Mouse (Mus musculus) midbrain, postnatal 0 days (tissue): ENCODE measurements at regions not wholly inside any gene's neighbourhood (a gene's known extent, or its start where the extent isn't known, plus 50 kb on each side); places are given as distances from the start of the nearest gene placed in this dataset.

ENCODE experiments used
- ATAC-seq: fragments of 200-750 bp; cut with Nextera tagmentation; 2 replicates; pipeline ENCODE4 v1.8.0; 2017; ENCODE audit warnings: moderate number of reproducible peaks, mild to moderate bottlenecking, moderate TSS enrichment, moderate library complexity; ENCODE audit not compliant: low FRiP score
- DNase-seq: peaks from one replicate; pipeline ENCODE4 v3.0.0-alpha.2; 2015; ENCODE audit warnings: low spot score
- H3K27ac ChIP-seq: fragments of 300-500 bp; sonication (generic); 2 replicates; pipeline ENCODE4 v1.5.1; 2014; ENCODE audit warnings: low read depth, mild to moderate bottlenecking, low read length, mixed read lengths
- H3K27me3 ChIP-seq: fragments of 300-500 bp; sonication (generic); 2 replicates; pipeline ENCODE4 v1.6.1; 2014; ENCODE audit warnings: low read length, control low read depth, mixed read lengths; ENCODE audit not compliant: insufficient read depth
- H3K36me3 ChIP-seq: fragments of 300-500 bp; sonication (generic); 2 replicates; pipeline ENCODE4 v1.6.1; 2014; ENCODE audit warnings: low read length, control low read depth, mixed read lengths; ENCODE audit not compliant: insufficient read depth
- H3K4me1 ChIP-seq: fragments of 300-500 bp; sonication (generic); 2 replicates; pipeline ENCODE4 v1.6.1; 2014; ENCODE audit warnings: mild to moderate bottlenecking, control low read depth, antibody characterized with exemption, low read length, mixed read lengths; ENCODE audit not compliant: insufficient read depth
- H3K4me2 ChIP-seq: fragments of 300-500 bp; sonication (generic); 2 replicates; pipeline ENCODE4 v1.6.1; 2014; ENCODE audit warnings: low read depth, mild to moderate bottlenecking, low read length, mixed read lengths; ENCODE audit not compliant: poor library complexity, severe bottlenecking
- H3K4me3 ChIP-seq: fragments of 300-500 bp; sonication (generic); 2 replicates; pipeline ENCODE4 v1.5.1; 2014; ENCODE audit warnings: low read depth, mild to moderate bottlenecking, low read length, moderate library complexity
- H3K9ac ChIP-seq: fragments of 300-500 bp; sonication (generic); replicated peaks from 2 replicates; pipeline ENCODE4 v1.6.1; 2014; ENCODE audit warnings: mild to moderate bottlenecking, low read length, moderate library complexity, mixed read lengths; ENCODE audit not compliant: poor library complexity, severe bottlenecking
- H3K9me3 ChIP-seq: fragments of 300-500 bp; sonication (generic); 2 replicates; pipeline ENCODE4 v1.6.1; 2016; ENCODE audit warnings: low read length, control low read depth
- CTCF ChIP-seq: IDR thresholded peaks from 2 replicates; pipeline ENCODE4 v1.5.1; 2016; ENCODE audit warnings: antibody characterized with exemption, mild to moderate bottlenecking
- whole genome bisulfite sequencing: fragments of 180-500 bp; shearing (Covaris S2); extraction: QIAGEN DNeasy Blood & Tissue Kit; methylation state at CpG from one replicate; pipeline ENCODE4 v1.1.7; 2014; 5-methylcytosine and 5-hydroxymethylcytosine counted together

DNA sequence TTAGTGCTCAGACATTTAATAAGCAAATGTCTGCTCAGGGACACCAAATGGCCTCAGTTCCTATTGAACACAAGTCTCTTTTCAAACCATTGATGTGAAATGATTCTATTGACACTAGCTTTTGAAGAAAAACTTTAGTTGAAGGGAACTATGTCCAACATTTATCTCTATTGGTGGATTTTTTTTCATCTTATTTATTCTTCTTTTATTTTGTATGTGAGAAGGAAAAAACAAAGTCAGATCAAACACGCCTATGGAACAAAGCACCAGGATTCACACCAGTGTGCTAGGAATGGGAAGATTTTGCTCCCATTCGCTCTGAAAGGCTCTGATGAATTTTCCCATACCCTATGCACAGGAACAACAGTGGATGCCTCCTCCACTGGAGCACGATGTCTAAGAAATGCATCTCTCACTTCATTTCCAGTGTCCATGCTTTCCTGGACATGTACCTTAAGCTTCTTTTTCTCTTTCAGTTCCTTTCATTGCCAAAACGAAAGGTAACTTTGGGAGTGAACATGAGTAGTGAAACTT, 416.4 kb downstream of the Tmem161b start:
- Histone ChIP-seq H3K27ac (no peak overlapping the region), H3K36me3 (no peaks in the 10 kb centered on the region)

DNA sequence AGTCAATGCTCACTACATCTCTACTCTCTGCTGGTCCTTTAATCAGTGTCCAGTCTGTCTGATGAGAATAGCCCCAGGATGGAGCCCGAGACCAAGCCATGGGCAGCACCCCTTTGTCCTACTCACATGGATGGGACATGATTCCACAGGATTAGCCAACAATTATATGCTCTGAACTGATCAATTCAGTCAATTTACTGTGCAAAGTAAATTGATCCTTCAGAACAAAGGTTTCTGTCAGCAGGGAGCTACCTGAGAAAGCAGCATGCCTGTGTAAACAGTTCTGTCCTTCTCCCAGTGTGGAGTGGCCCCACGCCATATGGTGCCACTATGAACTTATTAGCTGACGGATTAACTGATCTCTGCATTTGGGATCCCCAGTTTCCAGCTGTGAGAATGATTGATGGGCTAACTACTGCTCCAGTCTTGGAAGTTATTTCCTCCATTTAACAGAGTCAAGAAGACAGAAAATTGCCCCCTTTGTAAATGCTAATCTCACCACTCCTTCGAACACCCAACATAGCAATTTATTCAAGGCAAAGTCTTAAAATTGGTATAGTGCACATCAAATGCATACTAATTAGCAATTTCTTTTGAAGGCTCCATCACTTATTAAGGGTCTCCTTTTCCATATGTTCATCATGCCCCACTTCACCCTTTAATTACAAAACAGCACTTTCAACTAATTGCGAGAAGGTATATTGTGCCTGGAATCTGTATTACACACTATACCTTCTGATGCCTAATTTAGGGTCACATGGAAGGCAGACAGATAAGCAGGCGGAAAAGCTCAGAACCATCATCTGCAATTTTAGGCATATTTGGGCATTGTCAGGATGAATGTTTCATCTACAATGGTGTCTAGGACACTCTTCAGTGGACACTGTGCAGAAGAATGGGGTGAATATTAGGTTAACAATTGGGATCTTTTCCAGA, 417.3 kb downstream of the Tmem161b start:
- no peak overlapping the region for H3K4me2 ChIP-seq
- no peaks in the 10 kb centered on the region for H3K27me3 ChIP-seq
- no peak overlapping the region for H3K9ac ChIP-seq
- H3K4me3 ChIP-seq: no peak overlapping the region
- 46% methylated on average over 6 of the region's 6 CpGs for WGBS
- H3K4me1 ChIP-seq: no peaks in the 10 kb centered on the region
- no peak for DNase-seq
- no peaks in the 10 kb centered on the region for H3K9me3 ChIP-seq
- H3K36me3 ChIP-seq: no peaks in the 10 kb centered on the region
- no peak for TF ChIP-seq CTCF
- ATAC-seq: no peak
- no peak overlapping the region for H3K27ac ChIP-seq

More for the DNA sequence above, 416.4 kb downstream of the Tmem161b start:
- DNase-seq (no peak), ATAC-seq (no peak)
- no peak for TF ChIP-seq CTCF
- H3K4me1 ChIP-seq: no peaks in the 10 kb centered on the region
- no peak overlapping the region for H3K9ac ChIP-seq
- H3K9me3 ChIP-seq: no peaks in the 10 kb centered on the region
- 51% methylated on average over 4 of the region's 4 CpGs for WGBS
- no peak overlapping the region for H3K4me3 ChIP-seq
- no peaks in the 10 kb centered on the region for H3K27me3 ChIP-seq
- H3K4me2 ChIP-seq: no peak overlapping the region

- Histone ChIP-seq H3K27me3 (no peaks in the 10 kb centered on the region), H3K9ac (no peak overlapping the region), H3K36me3 (no peaks in the 10 kb centered on the region), H3K4me1 (no peaks in the 10 kb centered on the region), H3K4me2 (no peak overlapping the region), H3K9me3 (0 out of 2 replicates have a peak, but pooled peaks cover 3% of the 10 kb centered on the region), H3K4me3 (no peak overlapping the region), H3K27ac (no peak overlapping the region)
- DNase-seq (no peak), ATAC-seq (no peak)
- no peak for TF ChIP-seq CTCF
- WGBS: 98% methylated on average over 4 of the region's 4 CpGs
Measured at GRCm38 (mm10) chr13:84644024-84644423, 421.9 kb downstream of the Tmem161b start.

GRCm38 (mm10) chr13:84646899-84647298, 424.8 kb downstream of the Tmem161b start:
- WGBS: 77% methylated on average over 1 of the region's 1 CpGs
- Histone ChIP-seq H3K27me3 (no peaks in the 10 kb centered on the region), H3K9ac (no peak overlapping the region), H3K27ac (no peak overlapping the region), H3K4me3 (no peak overlapping the region), H3K4me2 (no peak overlapping the region), H3K4me1 (no peaks in the 10 kb centered on the region), H3K36me3 (no peaks in the 10 kb centered on the region), H3K9me3 (0 out of 2 replicates have a peak, but pooled peaks cover 3% of the 10 kb centered on the region)
- no peak for TF ChIP-seq CTCF
- ATAC-seq: no peak
- DNase-seq: no peak

- Histone ChIP-seq H3K4me1 (no peaks in the 10 kb centered on the region), H3K27me3 (no peaks in the 10 kb centered on the region), H3K4me2 (no peak overlapping the region), H3K9me3 (0 out of 2 replicates have a peak, but pooled peaks cover 3% of the 10 kb centered on the region), H3K4me3 (no peak overlapping the region), H3K9ac (no peak overlapping the region), H3K36me3 (no peaks in the 10 kb centered on the region), H3K27ac (no peak overlapping the region)
- ATAC-seq: no peak
- no peak for TF ChIP-seq CTCF
- DNase-seq: no peak
- WGBS: 68% methylated on average over 1 of the region's 1 CpGs
Measured at GRCm38 (mm10) chr13:84648056-84648455, 426.0 kb downstream of the Tmem161b start.

DNA sequence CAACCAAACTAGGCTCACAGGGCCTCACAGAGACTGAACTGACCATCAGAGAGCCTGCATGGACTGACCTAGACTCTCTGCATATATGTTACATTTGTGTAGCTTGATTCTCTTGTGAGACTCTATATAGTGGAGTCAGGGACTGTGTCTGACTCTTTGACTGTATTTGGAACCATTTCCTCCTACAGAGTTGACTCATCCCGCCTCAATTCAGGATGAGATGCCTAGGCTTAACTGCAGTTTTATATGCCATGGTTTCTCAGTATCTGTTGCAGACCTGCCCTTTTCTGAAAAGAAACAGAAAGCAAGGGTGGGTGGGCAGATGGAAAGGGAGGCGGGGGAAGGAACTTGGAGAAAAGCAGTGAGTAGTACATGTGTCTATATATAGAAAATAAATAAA, 441.9 kb downstream of the Tmem161b start:
- Histone ChIP-seq H3K4me2 (no peak overlapping the region), H3K4me1 (no peaks in the 10 kb centered on the region), H3K9me3 (no peaks in the 10 kb centered on the region), H3K36me3 (no peaks in the 10 kb centered on the region), H3K4me3 (no peak overlapping the region), H3K27me3 (no peaks in the 10 kb centered on the region), H3K27ac (no peak overlapping the region), H3K9ac (no peak overlapping the region)
- ATAC-seq (no peak), DNase-seq (no peak)
- WGBS: 91% methylated on average over 2 of the region's 2 CpGs
- no peak for TF ChIP-seq CTCF
